Mouse (Mus musculus): ENCODE results near the gene Cdhr1. TPM values are rescaled to one million over a fixed set of nuclear protein-coding genes. Genes with fewer than 3 reads are reported as not detected.

Gene Cdhr1
- polyA plus RNA-seq, 1 experiment from 2014 or later = 3.3 TPM

GRCm38 (mm10) chr14:37066636-37067035, 31.5 kb downstream of the Cdhr1 start:
- Histone ChIP-seq H3K4me2 (no peak overlapping the region), H3K27ac (replicated peaks) (no peak overlapping the region), H3K9ac (no peak overlapping the region), H3K27me3 (no peaks in the 10 kb centered on the region), H3K4me1 (replicated peaks) (no peaks in the 10 kb centered on the region), H3K36me3 (no peaks in the 10 kb centered on the region), H3K4me3 (no peak overlapping the region), H3K9me3 (no peaks in the 10 kb centered on the region)
- no peak for ATAC-seq (ENCODE audit: low FRiP score, low read depth)
- 69% methylated on average over 2 of the region's 2 CpGs for WGBS

- H3K27me3 ChIP-seq = no peaks in the 10 kb centered on the region
- no peak overlapping the region for H3K27ac ChIP-seq (replicated peaks)
- WGBS = 60% methylated on average over 2 of the region's 2 CpGs
- no peak overlapping the region for H3K4me2 ChIP-seq
- no peaks in the 10 kb centered on the region for H3K9me3 ChIP-seq
- H3K4me1 ChIP-seq (replicated peaks) = no peaks in the 10 kb centered on the region
- no peak for ATAC-seq (ENCODE audit: low FRiP score, low read depth)
- no peak overlapping the region for H3K4me3 ChIP-seq
- H3K36me3 ChIP-seq = no peaks in the 10 kb centered on the region
- H3K9ac ChIP-seq = no peak overlapping the region
Observed at GRCm38 (mm10) chr14:37064849-37065248, 33.3 kb downstream of the Cdhr1 start.

DNA sequence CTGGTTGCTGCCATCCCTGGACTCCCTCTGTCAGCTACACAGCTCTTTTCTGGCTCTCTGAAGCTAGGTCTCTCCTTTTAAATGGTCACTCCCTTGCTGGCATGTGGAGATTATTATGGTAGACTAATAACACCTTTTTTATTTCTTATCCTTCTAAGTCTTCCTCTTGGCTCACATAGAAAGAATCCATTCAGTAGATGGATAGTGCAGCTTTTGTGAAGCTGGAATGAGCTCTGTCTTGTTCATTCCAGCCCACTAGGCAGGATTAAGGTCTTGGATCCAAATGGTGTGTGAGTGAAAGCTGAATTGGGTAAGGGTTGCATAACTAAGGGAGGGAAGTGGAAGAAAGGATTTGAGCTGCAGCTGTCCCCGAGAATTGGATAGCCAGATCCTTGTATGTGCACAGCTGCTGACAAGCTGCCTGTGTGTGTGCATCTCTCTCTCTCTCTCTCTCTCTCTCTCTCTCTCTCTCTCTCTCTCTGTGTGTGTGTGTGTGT, 49.2 kb downstream of the Cdhr1 start, which contains the start of gene Rgr:
TSS of gene Rgr (minus strand) at position 51 of the 497 bp plus-strand sequence.
- Histone ChIP-seq H3K9me3 (no peaks in the 10 kb centered on the region), H3K4me3 (no peak within 1 kb of the TSS), H3K4me2 (no peak within 1 kb of the TSS), H3K9ac (no peak within 1 kb of the TSS), H3K27me3 (no peaks in the 10 kb centered on the region), H3K27ac (replicated peaks) (no peak within 1 kb of the TSS), H3K36me3 (no peaks in the 10 kb centered on the region), H3K4me1 (replicated peaks) (no peaks in the 10 kb centered on the region)
- WGBS = 60% methylated on average over 1 of the region's 1 CpGs
- no peak for ATAC-seq (ENCODE audit: low FRiP score, low read depth)

DNA sequence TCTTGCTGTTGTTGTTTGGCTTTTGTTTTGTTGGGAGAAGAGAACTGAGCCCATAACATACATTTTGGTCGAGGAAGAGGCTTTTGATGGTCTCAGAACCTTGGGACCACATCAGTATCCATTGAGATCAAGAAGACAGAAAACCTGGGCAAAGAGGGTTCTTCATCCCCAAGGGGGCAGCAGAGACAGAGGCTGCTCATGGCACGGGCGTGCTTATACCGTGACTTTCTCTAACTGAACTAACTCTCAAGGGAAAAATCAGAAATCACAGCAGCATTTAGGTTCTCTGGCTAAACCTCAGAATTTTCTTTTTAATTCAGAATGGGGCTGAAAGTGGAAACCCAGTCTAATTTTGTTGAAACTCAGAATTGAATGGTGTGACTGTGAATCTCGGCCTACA, 63.7 kb downstream of the Cdhr1 start:
- Histone ChIP-seq H3K4me3 (no peak overlapping the region), H3K4me1 (replicated peaks) (peaks cover 5% of the 10 kb centered on the region; the same call in 1 of the 2 replicates), H3K27ac (replicated peaks) (no peak overlapping the region), H3K27me3 (no peaks in the 10 kb centered on the region), H3K9ac (no peak overlapping the region), H3K4me2 (no peak overlapping the region), H3K9me3 (no peaks in the 10 kb centered on the region), H3K36me3 (no peaks in the 10 kb centered on the region)
- 40% methylated on average over 5 of the region's 5 CpGs for WGBS
- no peak for ATAC-seq (ENCODE audit: low FRiP score, low read depth)

GRCm38 (mm10) chr14:37033241-37033640, 64.9 kb downstream of the Cdhr1 start:
- peak; percentile 48; the same call in 1 of the 2 replicates for ATAC-seq (ENCODE audit: low FRiP score, low read depth)
- Histone ChIP-seq H3K4me1 (replicated peaks) (peaks cover 5% of the 10 kb centered on the region; the same call in 1 of the 2 replicates), H3K4me3 (no peak overlapping the region), H3K9me3 (no peaks in the 10 kb centered on the region), H3K9ac (no peak overlapping the region), H3K4me2 (peak overlapping the region; percentile 25; the same call in 1 of the 2 replicates), H3K36me3 (no peaks in the 10 kb centered on the region), H3K27ac (replicated peaks) (peak overlapping the region; percentile 16; the same call in 1 of the 2 replicates), H3K27me3 (no peaks in the 10 kb centered on the region)
- WGBS = 13% methylated on average over 7 of the region's 7 CpGs

GRCm38 (mm10) chr14:37032481-37033104, 65.6 kb downstream of the Cdhr1 start:
- Histone ChIP-seq H3K36me3 (no peaks in the 10 kb centered on the region), H3K4me3 (no peak overlapping the region), H3K4me1 (replicated peaks) (peaks cover 5% of the 10 kb centered on the region; the same call in 1 of the 2 replicates), H3K9ac (no peak overlapping the region), H3K4me2 (peak overlapping the region; percentile 25), H3K27me3 (no peaks in the 10 kb centered on the region), H3K9me3 (no peaks in the 10 kb centered on the region), H3K27ac (replicated peaks) (peak overlapping the region; percentile 16; the same call in 1 of the 2 replicates)
- 53% methylated on average over 11 of the region's 11 CpGs for WGBS
- ATAC-seq (ENCODE audit: low FRiP score, low read depth) = peak; percentile 87

- no peak for ATAC-seq (ENCODE audit: low FRiP score, low read depth)
- Histone ChIP-seq H3K27ac (replicated peaks) (no peak overlapping the region), H3K4me3 (no peak overlapping the region), H3K9me3 (no peaks in the 10 kb centered on the region), H3K4me2 (no peak overlapping the region), H3K9ac (no peak overlapping the region), H3K36me3 (no peaks in the 10 kb centered on the region), H3K4me1 (replicated peaks) (peaks cover 5% of the 10 kb centered on the region; the same call in 1 of the 2 replicates), H3K27me3 (no peaks in the 10 kb centered on the region)
- 73% methylated on average over 3 of the region's 3 CpGs for WGBS
Observed at GRCm38 (mm10) chr14:37028555-37028954, 69.6 kb downstream of the Cdhr1 start.

GRCm38 (mm10) chr14:37027951-37028350, 70.2 kb downstream of the Cdhr1 start:
- WGBS = 93% methylated on average over 3 of the region's 3 CpGs
- Histone ChIP-seq H3K36me3 (no peaks in the 10 kb centered on the region), H3K4me3 (no peak overlapping the region), H3K9ac (no peak overlapping the region), H3K27me3 (no peaks in the 10 kb centered on the region), H3K4me2 (no peak overlapping the region), H3K9me3 (no peaks in the 10 kb centered on the region), H3K4me1 (replicated peaks) (peaks cover 3% of the 10 kb centered on the region; the same call in 1 of the 2 replicates), H3K27ac (replicated peaks) (no peak overlapping the region)
- ATAC-seq (ENCODE audit: low FRiP score, low read depth) = no peak

Other genes starting within 250 kb of the Cdhr1 start
- 97.2 and 103 TPM in 2 replicates for gene Ccser2, start 129.6 kb downstream of the Cdhr1 start, polyA plus RNA-seq (2015; fragmentation: Nextera tagmentation; extraction: Ambion mirVana)
- gene Rgr, start 49.4 kb downstream of the Cdhr1 start, polyA plus RNA-seq (2015; fragmentation: Nextera tagmentation; extraction: Ambion mirVana) = not detected in 2 replicates
- gene Lrit1, start 43.5 kb downstream of the Cdhr1 start, polyA plus RNA-seq (2015; fragmentation: Nextera tagmentation; extraction: Ambion mirVana) = not detected in 2 replicates
- not detected in 2 replicates for gene Lrit2, start 30.4 kb downstream of the Cdhr1 start, polyA plus RNA-seq (2015; fragmentation: Nextera tagmentation; extraction: Ambion mirVana)
- gene 2610528A11Rik, start 15.7 kb upstream of the Cdhr1 start, polyA plus RNA-seq (2015; fragmentation: Nextera tagmentation; extraction: Ambion mirVana) = 0.27 and 0.39 TPM in 2 replicates
- gene Ghitm, start 36.9 kb upstream of the Cdhr1 start, polyA plus RNA-seq (2015; fragmentation: Nextera tagmentation; extraction: Ambion mirVana) = 199 and 208 TPM in 2 replicates

All from hindbrain, embryonic 15.5 days (tissue).